In the genomic region with DNA sequence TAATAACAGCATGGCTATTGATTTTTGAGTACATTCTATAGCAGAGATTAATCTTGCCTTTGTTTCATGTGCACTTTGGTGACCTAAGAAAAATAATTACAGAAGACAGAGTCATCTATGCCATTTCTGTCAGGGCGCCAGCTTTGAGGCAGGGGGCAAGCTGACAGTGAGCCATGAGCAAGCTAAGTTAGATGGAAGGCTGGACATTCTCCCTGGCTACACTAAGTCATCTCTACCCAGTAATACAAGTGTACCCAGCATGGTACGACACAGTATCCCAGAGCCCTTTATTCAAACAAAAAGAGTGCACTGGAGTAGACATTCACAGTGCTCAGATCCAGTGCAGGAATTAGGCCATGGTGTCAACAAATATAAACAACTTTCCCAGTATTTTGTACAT, we compare ENCODE assay signal across 17 mouse cellular contexts.
"Had no signal": no experiment of that assay in that cellular context is flagged by ENCODE, and none has a peak within 500 bp of the region (broad histone marks: within the 10 kb centered on the region; RNA-seq: fewer than 3 reads in every experiment).

No protein-coding gene starts in this region.

- H3K9ac ChIP-seq: limb, embryonic 13.5 days; liver, embryonic 14.5 days; midbrain, embryonic 15.5 days; neural tube, embryonic 15.5 days had no signal

- DNase-seq: kidney, adult 9 months; layer of hippocampus, adult 9-11 months; layer of hippocampus, postnatal 36 days; lung, adult 18-20 months; lung, postnatal 4 days; right cerebral cortex, postnatal 4 days; spleen, adult 18-20 months; thymus, adult 18-20 months; thymus, postnatal 25 days had no signal

- H3K4me1 ChIP-seq: midbrain, embryonic 15.5 days; neural tube, embryonic 15.5 days had no signal

- H3K36me3 ChIP-seq: limb, embryonic 13.5 days; midbrain, embryonic 15.5 days; neural tube, embryonic 15.5 days had no signal

- H3K27me3 ChIP-seq: limb, embryonic 13.5 days; midbrain, embryonic 15.5 days; neural tube, embryonic 15.5 days had no signal

- H3K4me2 ChIP-seq: limb, embryonic 13.5 days; midbrain, embryonic 11.5 days; midbrain, embryonic 15.5 days; neural tube, embryonic 15.5 days had no signal

- H3K4me3 ChIP-seq: limb, embryonic 13.5 days; midbrain, embryonic 15.5 days; neural tube, embryonic 15.5 days had no signal

- ATAC-seq: intestine, postnatal 0 days; lung, postnatal 0 days; midbrain, embryonic 15.5 days had no signal

- H3K27ac ChIP-seq: kidney, postnatal 0 days; limb, embryonic 13.5 days; liver, embryonic 14.5 days; midbrain, embryonic 15.5 days; neural tube, embryonic 15.5 days had no signal

- H3K9me3 ChIP-seq: limb, embryonic 13.5 days; midbrain, embryonic 15.5 days; neural tube, embryonic 15.5 days had no signal
